Mouse (Mus musculus): ENCODE data around the gene C1ql1.
"Not testable (repeated sequence)": the region's sequence is repeated elsewhere in the genome, so short reads cannot be mapped to it uniquely, and the experiment has no call there.

Gene C1ql1

DNA sequence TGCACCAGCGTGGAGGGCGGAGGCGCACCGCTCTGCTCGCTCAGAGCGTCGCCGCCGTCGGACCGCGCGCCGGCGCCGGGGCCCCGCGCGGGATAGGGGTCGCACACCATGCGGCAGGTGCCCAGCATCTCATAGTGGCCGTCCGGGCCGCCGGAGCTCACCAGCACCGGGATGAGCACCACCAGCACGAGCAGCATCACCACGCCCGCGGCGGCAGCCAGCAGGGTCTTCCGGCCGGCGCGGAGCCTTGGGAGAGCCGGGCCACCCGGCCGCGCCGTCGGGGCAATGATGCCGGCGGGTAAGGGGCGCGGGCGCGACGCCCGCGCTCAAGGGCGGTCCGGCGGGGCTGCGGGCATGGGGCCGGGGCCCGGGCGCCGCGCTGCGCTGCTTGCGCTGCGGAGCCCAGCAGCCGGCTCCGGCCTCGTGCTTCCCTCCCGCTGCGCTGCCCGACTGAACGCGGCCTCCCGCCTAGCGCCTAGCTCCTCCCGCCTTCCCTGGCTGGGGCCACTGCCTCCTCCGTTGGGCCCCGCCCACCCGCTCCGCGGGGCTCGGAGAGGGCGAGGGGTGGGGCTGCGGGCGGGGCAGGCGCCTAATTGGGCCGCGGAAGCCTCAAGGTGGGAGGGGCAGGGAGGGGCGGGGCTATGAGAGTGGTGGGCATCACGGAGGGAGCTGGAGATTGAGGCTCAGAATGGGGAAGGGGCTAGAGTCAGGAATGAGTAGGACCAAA, at the start of gene C1ql1:
Gene C1ql1 (minus strand): TSS at position 424 of the 727 bp plus-strand sequence.
- peak; percentile 84 for DNase-seq

DNA sequence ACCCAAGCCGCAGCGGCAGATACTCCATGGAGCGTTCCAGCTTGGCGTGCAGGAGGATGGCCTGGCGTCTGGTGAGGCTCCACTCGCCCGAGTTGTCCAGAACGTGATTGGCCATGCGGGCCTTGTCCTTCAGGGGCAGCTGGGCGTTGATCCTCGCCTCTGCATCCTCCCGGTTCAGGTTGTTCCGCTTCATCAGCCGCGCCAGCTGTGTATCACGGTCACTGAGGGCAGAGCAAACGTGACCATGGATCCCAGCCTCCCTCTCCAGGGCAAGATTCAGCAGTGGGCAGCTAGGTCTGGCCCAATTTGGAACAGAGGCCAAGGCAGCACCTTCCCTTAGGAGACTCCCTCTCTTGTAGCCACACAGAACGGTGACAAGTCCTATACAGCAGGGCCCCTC, 48.5 kb upstream of the C1ql1 start:
- DNase-seq = no peak

DNA sequence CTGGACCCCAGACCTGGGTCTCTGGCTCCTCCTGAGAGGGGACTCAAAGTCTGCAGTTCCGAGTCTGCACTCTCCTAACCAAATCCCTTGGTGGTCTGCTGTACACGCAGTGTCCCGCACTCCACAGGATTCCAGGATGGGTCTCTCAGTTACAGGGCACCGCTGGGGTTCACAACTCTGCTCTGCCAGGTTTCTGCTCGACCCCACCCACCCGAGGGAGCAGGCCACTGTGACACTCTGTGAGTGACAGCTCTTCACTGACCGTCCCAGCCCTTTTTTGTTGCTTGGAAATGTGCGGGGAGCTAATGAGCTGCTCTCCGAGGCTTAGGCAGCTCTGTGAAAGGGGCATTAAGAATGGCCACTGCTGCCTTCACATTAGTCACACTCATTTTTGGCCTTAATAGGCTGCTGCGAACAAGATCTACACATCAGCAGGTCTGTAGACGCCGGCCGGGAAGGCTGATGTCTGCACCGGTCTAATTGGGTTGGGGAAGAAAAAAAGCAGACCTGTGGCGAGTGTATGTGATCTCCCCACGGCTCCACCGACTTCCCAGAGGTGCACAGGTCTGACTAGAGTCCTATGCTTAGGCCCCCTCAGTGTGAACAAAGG, 47.0 kb upstream of the C1ql1 start:
- no peak for DNase-seq

DNA sequence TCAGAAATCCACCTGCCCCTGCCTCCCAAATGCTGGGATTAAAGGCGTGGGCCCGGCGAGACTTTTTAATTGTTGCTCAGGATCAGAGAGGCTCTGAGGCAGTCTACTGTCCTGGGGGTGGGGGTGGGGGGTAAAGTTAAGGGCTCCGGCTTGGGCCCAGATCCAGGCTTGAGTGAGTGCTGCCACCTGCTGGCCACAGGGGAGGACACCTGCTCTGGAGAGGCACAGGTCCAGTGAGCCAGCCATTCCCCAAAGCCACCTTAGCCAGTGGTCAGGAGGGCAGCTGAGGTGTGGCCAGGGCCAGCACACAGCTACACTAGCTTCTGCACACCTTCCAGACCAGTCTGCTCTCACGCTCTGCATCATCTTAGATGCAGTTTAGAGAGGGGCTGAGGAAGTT, 46.5 kb upstream of the C1ql1 start:
- DNase-seq = peak; percentile 78

DNA sequence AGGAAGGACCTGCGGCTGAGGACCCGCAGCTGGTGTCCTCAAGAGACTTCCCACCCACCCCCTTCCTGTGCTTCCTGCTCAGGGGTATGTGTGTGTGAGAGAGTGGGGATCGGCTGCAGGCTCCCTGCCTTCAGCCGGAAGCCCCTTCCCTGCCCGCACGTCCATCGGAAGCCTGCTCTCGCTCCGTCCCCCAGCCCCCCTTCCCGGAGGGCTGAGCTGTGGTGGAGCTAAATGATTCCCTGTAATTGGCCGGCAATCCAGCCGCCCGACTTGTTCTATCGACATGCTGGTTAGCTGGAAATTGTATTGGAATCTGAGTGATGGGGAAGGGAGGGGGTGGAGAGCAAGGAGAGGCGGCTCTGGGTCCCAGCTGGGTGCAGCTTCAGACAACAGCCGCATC, 45.2 kb upstream of the C1ql1 start:
- DNase-seq = no peak

DNA sequence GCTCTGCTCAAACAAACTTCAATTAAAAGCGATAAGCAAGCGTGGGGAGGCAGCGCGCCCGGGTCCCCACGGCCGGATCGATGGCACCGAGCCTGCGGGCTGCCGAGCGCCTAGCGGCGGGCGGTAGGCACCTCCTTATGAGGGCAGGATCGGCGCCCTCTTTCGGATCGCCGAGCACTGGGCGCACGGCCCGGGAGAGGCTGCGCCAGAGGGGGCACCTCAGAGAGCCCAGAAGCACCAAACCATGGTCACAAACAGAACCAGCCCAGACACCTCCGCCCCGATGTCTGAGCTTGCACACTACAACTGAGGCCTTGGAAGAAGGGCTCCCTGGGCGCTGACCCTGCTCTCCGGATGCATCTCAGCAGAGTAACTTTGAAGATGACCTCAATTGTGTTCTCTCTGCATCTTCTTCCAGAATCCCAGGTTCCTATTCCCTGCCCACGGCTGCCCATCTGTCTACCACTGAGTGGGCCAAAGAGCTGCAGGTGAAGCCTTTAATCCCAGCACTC, 43.7 kb upstream of the C1ql1 start:
- peak; percentile 60 for DNase-seq

DNA sequence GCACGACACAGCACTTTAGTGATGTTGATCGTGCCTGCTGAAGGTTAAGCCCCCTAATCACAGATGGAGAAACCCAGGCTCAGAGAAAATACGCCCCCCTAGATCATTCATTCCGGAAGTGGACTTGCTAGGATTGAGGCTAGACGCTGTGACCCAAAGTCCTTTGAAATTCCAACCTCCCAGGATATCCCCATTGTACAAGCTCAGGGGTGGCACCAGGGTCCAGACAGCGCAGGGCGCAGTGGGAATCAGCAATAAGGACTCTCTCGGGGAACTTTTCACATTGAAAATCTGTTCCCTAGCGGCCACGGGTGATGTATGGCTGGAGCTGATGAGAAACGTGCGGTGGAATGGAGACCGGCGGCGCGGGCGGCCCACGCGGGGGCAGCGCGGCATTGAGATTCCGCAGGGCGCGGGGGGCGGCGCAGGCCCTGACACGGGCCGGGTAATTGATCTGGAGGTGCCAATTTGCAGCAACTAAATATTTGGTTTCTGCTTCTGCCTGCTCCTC, 43.2 kb upstream of the C1ql1 start:
- no peak for DNase-seq

DNA sequence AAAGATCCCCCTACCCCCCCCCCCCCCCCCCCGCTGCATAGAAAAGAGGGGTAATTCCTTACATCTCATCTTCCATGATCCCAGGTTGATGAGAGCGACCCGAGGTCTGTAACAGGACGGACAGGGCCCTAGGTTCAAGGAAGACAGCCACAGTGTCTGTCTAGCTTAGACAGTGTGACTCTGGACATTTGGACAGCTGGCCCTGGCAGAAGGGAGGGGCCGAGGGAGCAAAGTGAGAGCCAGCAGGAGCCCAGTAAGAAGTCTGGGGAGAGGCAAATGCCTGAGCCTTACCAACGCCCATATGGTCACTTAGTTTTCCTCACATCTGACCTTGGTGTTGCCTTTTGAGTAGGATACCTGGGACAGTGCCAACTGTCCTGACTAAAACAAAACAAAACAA, 38.7 kb upstream of the C1ql1 start:
- DNase-seq = no peak

DNA sequence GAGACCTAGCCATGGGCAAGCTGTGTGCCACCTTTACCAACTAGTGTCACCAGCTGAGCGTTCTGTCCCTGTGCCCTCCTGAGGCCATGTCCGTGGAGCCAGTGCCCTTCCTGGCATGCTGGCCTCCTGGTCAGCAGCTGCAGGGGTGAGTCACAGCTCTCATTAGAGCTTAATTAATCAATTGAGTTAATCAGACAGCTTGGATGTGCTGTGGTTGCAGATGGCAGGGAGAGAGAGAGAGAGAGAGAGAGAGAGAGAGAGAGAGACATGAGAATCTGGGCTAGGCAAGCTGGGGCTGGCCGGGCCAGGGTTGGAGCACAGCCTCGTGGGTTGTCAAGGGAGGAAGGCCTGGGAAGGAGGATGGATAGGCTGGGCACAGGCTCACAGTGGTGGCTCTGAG, 38.1 kb upstream of the C1ql1 start:
- no peak for DNase-seq

DNA sequence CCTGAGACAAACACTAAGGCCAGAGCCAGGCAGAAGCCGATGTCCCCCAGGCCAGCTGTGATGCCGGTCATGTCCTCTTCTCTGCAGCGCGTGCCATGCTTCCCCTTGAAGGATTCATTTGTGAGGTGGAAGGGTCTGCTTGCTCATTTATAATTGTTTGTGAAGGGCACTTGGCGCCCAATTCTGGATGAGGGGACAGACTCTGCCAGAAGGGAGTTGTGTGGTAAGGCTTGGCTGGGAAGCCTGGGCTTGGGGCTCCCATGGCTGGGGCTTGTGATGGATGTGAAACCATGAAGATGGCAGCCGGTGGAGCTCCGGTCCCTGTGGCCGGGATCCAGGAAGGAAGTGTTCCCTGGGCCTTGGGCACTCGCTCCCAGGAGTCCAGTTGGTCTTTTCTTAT, 37.6 kb upstream of the C1ql1 start:
- DNase-seq = no peak

DNA sequence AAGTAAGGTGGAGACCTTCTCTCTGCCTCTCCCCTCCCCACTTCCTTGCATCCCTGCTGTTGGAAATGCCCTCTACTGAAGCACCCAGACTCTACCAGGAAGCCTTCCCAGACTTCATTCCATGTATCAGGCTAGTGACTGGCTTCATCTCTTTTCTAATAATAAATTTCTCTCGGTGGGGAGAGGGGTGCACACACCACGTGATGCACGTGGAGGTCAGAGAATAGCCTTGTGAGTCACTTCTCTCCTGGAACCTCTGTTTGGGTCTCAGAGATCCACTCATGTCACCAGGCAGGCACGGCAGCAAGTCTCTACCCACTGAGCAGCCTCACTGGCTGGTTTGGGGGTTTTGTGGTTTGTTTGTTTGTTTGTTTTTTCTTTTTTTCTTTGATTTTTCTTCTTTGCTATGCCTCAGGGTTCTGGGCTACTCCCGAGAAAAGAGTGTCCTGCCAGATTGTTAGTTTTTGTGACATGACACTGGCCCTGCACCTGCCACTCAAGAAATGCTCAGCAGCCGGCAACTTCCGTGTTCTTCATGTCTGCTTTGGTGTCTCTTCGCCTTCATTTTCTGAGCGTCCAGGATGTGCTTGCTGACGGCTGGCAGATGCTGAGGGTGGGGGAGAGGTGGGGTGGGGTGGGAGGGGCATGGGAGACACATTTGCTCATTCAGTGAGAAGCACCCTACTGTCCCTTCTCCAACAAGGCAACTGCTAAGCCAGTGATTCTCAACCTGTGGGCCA, 34.8 kb upstream of the C1ql1 start:
- DNase-seq = no peak

DNA sequence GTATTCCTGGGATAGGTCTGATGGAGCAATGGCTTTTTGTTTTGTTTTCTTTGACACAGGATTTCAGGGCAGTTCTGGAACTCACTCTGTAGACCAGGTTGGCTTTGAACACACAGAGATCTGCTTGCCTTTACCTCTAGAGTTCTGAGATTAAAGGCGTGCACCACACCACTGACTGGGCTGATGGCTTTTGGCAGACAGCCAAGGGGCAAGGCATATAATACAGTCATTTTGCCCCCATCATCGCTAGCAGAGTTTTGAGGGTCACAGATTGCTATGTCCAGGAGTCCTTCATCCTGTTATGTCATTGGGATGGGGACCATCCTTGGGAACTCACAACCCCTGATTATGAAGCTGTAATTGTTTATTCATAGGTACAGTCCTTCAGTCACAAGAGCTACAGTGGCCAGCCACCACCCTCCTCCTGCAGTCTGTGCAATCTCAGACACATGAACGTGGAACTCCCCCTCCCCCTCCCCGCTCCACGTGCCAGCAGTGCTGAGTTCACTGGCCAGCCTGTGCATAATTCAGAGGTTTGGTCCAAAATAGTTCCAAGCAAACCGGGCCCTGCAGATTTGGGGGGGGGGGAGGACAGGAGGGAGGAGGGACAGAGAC, 31.7 kb upstream of the C1ql1 start:
- DNase-seq = peak; percentile 18

DNA sequence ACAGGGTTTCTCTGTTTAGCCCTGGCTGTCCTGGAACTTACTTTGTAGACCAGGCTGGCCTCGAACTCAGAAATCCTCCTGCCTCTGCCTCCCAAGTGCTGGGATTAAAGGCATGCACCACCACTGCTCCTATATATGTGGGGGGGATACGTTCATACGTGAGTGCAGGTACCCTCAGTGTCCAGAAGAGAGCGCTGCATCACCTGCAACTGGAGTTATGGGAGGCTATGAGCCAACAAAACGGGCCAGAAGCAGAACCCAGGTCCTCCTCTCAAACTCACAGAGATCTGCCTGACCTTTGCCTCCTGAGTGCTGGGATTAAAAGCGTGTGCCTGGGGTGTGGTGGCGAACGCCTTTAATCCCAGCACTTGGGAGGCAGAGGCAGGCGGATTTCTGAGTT, 29.5 kb upstream of the C1ql1 start:
- DNase-seq = not testable (repeated sequence)

DNA sequence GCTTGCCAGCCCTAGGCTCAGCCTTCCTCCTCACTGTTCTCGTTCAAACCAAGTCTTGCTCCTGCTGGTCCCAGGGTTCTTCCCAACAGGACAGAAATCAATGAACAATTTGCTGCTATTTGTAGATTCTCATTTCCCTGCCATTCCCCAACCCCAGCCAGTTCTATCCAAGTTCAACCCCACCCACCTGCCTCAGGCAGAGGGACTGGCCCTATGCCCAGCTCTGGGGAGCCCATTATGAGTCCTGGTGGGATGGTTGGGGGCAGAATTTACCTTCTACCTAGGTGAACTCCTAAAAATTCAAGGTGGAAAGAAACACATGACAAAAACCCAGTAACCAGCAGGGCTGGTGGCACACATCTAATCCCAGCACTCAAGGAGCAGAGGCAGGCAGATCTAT, 25.8 kb upstream of the C1ql1 start:
- DNase-seq = peak; percentile 40

DNA sequence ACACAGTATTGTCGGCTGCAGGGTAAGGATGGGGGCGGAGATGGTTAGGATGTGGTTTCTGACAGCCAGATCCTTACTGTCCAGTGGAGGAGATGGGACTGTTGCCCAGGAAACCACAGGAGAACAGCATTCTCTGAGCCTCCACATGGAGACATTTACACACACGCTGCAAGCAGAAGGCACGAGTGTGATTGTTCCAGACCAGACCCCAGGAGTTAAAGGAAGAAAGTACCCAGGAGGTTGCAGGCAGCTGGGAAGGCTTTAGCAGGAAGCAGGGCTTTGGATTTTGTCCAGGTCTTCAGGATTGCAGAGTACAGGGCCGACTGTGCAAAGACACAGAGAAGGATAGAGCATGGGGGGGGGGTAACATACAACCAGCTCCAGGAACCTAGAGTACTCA, 25.1 kb upstream of the C1ql1 start:
- no peak for DNase-seq

DNA sequence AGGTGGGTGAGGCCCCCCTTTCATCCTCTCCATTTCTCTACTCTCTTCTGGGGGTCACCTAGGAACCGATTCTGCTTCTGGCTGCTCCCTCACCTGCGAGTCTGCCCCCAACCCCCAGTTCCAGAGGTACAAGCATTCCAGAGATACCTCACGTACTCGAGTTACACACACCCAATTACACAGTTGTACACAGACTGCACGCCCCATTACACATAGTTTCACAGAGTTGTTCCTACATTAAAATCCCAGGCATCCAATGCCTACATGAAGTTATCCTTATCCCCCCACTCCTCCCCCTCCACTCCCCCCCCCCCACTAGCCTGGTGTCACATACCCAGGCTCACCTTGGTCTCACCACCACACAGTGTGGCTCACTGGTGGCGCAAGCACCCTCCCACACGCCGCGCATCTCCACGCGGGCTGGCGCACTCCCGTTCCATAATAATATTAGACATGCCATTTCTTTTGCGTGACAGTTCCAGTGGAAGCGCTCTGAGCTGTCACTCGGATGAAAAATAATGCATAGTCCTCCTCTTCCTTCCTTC, 18.1 kb upstream of the C1ql1 start:
- no peak for DNase-seq

DNA sequence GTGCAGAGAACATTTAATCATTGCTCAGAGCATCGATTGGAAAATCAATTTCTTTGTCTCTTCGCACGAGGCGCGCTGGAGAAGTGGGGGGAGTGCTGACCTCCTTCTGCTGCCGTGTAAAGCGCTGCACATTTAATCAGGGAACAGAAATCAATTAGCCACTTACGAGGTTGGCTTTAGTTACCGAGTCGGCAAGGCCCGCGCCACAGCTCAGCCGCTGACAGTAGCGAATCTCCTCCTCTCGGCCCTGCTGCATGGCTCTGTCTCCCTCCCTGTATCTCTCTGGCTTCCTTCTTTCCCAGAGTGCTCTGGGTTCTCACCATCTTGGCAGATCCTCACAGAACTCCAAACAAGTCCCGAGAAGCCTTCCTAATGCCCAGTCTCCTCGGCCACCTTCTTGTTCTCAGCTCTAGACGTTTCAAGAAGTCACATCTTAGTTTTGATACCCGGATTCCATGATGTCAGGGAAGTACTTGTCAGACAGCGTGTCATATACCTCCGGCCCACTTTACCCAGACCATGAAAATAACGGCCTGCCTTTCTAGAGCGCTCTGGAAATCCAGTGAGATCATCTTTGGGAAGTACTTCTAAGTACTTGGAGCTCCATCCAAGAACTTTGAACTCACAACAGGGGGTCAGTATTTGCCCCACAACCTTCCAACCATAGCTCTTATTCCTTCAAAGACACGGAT, 17.5 kb upstream of the C1ql1 start:
- DNase-seq = no peak

DNA sequence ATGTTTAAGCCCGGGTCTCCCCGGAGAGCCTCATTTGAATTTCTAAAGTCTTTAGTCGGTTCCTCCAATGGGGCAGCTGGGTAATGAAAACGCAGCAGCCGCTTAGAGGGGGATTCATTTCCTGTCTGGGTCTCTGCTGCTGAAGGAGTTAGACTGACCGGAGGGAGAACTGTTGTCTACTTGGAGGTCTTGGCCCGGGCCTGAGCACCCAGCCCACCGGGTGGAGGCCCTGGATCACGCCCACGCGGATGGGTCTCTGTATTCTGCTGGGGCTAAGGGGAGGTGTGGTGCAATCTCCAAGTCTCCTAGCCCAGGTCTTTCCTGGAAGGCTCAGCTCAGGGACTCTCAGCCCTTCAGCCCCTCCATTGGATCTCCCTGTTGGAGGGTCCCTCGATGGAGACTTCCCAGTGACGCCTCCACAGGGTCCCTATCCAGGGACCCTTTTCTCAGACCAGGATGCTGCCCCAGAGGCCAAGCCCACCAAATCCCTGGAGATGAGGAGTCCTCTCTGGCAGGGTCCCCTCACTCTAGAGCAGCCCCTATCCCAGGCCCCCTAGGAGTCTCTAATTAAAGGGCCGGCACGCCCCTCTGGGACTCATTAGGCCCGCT, 16.9 kb upstream of the C1ql1 start:
- DNase-seq = no peak

DNA sequence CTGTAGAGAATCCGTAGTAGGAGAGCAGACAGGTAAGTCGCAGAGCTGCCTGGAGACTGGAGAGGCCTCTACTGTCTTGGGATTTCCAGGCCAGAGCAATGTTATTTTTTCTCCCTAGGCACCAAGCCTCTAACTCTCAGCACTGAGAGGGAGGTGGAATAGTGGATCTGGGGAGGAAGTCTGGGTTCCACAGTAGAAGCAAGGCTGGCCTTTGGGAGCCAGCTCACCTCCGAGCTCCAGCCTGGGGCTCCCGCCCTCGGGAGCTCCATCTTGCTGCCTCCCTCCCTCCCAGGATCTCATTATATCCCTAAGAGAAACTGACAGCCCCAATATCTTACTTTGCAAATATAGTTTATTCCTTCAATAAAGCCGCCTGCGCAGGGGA, 16.4 kb upstream of the C1ql1 start:
- no peak for DNase-seq

DNA sequence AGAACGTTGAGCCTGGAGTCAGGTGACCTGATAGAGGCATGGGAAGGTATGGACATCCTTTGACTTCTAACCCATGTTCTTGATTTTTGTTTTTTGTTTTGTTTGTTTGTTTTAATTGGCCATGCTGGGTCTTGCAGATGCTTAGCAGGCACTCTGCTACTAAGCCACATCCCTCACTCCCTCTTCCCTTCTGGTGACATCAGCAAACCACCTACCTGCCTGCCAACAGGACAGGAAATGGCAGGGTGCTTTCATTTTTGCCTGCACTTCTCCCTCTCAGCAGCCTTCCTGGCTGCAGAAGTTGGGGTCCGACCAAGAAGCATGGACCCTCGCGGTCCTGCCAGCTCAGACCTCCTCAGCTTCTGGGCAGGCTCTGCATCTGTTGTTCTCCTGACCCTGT, 14.6 kb upstream of the C1ql1 start:
- DNase-seq = no peak

DNA sequence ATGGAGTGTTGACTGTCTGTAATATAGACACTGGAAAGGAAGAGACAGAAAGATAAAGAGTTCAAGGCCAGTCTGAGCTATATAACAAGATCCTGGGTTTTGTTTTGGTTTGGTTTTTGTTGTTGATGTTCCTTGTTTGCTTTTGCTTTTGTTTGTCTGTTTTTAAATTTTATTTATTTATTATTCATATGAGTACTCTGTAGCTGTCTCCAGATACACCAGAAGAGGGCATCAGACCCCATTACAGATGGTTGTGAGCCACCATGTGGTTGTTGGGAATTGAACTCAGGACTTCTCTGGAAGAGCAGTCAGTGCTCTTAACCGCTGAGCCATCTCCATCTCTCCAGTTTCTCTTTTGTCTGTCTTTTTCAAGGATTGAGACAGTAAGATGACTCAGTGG, 12.4 kb upstream of the C1ql1 start:
- DNase-seq = no peak

DNA sequence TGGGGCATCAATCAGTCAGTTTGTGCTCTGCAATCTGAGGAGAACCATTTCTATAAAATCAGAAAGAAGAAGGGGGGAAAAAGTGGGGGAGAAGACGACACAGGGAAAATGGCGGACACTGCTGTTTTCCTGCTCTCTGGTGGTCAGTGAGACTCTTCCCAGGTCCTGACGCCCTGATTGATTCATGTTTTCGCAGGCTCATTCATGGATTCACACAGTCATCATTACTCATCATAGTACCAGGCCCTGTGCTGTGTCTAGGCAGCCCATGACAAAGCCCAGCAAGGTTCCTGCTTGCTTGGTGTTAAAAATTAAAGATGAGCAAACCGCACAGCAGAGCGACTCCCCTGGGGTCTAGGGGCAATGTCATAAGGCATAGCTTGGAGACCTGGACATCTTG, 11.9 kb upstream of the C1ql1 start:
- no peak for DNase-seq
